Mouse (Mus musculus) common myeloid progenitor, adult 5-6 weeks (primary cell): ENCODE measurements around the gene Lifr. TPM values are rescaled to one million over a fixed set of nuclear protein-coding genes. Genes with fewer than 3 reads are reported as not detected.

Experiments
- ATAC-seq: replicated peaks from 2 replicates; pipeline ENCODE4 v1.8.0; 2016; ENCODE audit warnings: low read depth, mild to moderate bottlenecking, moderate TSS enrichment, inconsistent platforms; ENCODE audit not compliant: poor library complexity, severe bottlenecking
- total RNA-seq: library from RNA; stranded (forward); fragments of 200-1000, 187-1606 nt; gene quantifications from 2 replicates; pipeline ENCODE4 v1.2.3, GENCODE M21; 2017

The Lifr gene
- total RNA-seq, 1 experiment from 2014 or later, result 0.41 TPM

- no peak for ATAC-seq
These were observed 60.2 kb downstream of the Lifr start for GRCm38 (mm10) chr15:7150591-7150990.

- ATAC-seq, result no peak
These were observed 61.8 kb downstream of the Lifr start for GRCm38 (mm10) chr15:7152116-7152760.

GRCm38 (mm10) chr15:7154010-7154736 is 63.8 kb downstream of the Lifr start:
- no peak for ATAC-seq

- ATAC-seq, result peak; percentile 64
These were observed 64.3 kb downstream of the Lifr start for GRCm38 (mm10) chr15:7154737-7155090.

GRCm38 (mm10) chr15:7157658-7158057 is 67.2 kb downstream of the Lifr start:
- ATAC-seq, result no peak

- no peak for ATAC-seq
These were observed 69.5 kb downstream of the Lifr start for GRCm38 (mm10) chr15:7159869-7160268.

GRCm38 (mm10) chr15:7160321-7160720 is 69.9 kb downstream of the Lifr start:
- ATAC-seq, result no peak

- ATAC-seq, result no peak
These were observed 73.4 kb downstream of the Lifr start for GRCm38 (mm10) chr15:7163851-7164250.

- no peak for ATAC-seq
These were observed 76.3 kb downstream of the Lifr start for GRCm38 (mm10) chr15:7166735-7167134.

- ATAC-seq, result no peak
These were observed 77.0 kb downstream of the Lifr start for GRCm38 (mm10) chr15:7167238-7167905.

- no peak for ATAC-seq
These were observed 77.6 kb downstream of the Lifr start for GRCm38 (mm10) chr15:7167906-7168532.

GRCm38 (mm10) chr15:7172875-7173274 is 82.5 kb downstream of the Lifr start:
- no peak for ATAC-seq

- ATAC-seq, result no peak
These were observed 82.9 kb downstream of the Lifr start for GRCm38 (mm10) chr15:7173346-7173745.

- ATAC-seq, result no peak
These were observed 83.4 kb downstream of the Lifr start for GRCm38 (mm10) chr15:7173776-7174175.

GRCm38 (mm10) chr15:7180576-7180975 is 90.2 kb downstream of the Lifr start:
- ATAC-seq, result no peak

- no peak for ATAC-seq
These were observed 97.3 kb downstream of the Lifr start for GRCm38 (mm10) chr15:7187682-7188081.

- ATAC-seq, result no peak
These were observed 99.5 kb downstream of the Lifr start for GRCm38 (mm10) chr15:7189678-7190454.

- ATAC-seq, result no peak
These were observed 100.7 kb downstream of the Lifr start for GRCm38 (mm10) chr15:7191074-7191473.

- no peak for ATAC-seq
These were observed 102.2 kb downstream of the Lifr start for GRCm38 (mm10) chr15:7192582-7192981.

GRCm38 (mm10) chr15:7194147-7194720 is 103.8 kb downstream of the Lifr start:
- no peak for ATAC-seq
